ENCODE assay signal across 20 mouse cellular contexts in genomic region chr13:41952453-41952852, GRCm38 (mm10).
DNase-seq lines count a peak whose midpoint lies in the region; ATAC-seq and TF ChIP-seq lines count a peak whose summit lies in the region.
"Had no signal": no experiment of that assay in that cellular context is flagged by ENCODE, and none has a peak within 500 bp of the region (broad histone marks: within the 10 kb centered on the region; RNA-seq: fewer than 3 reads in every experiment).

No protein-coding gene starts in this region.

- 44% methylated on average over 3 of the region's 3 CpGs for WGBS in hindbrain, postnatal 0 days
- 83% methylated on average over 3 of the region's 3 CpGs for WGBS in hindbrain, embryonic 10.5 days
- 95% methylated on average over 3 of the region's 3 CpGs for WGBS in thymus, adult 2 months

- H3K4me2 ChIP-seq in hindbrain, postnatal 0 days (ENCODE audit: low read depth, low read length) = no peak overlapping the region
- H3K4me2 ChIP-seq: hindbrain, embryonic 12.5 days; limb, embryonic 15.5 days; stomach, embryonic 15.5 days had no signal

- H3K9me3 ChIP-seq in hindbrain, postnatal 0 days (ENCODE audit: low read length) = no peaks in the 10 kb centered on the region
- H3K9me3 ChIP-seq in hindbrain, embryonic 10.5 days = no peaks in the 10 kb centered on the region
- H3K9me3 ChIP-seq: hindbrain, embryonic 12.5 days; limb, embryonic 15.5 days; stomach, embryonic 15.5 days had no signal

- no peaks in the 10 kb centered on the region for H3K36me3 ChIP-seq in hindbrain, postnatal 0 days (ENCODE audit: insufficient read depth, low read length)
- H3K36me3 ChIP-seq in hindbrain, embryonic 10.5 days = no peaks in the 10 kb centered on the region
- H3K36me3 ChIP-seq in thymus, adult 2 months (ENCODE audit: control insufficient read depth, insufficient read depth, low read length) = no peaks in the 10 kb centered on the region
- H3K36me3 ChIP-seq: hindbrain, embryonic 12.5 days; limb, embryonic 15.5 days; stomach, embryonic 15.5 days had no signal

- intact Hi-C loops in heart, postnatal 10 days (cut with DNase I) = no loop called here

- no peaks in the 10 kb centered on the region for H3K27me3 ChIP-seq in hindbrain, postnatal 0 days (ENCODE audit: insufficient read depth, low read length)
- H3K27me3 ChIP-seq in hindbrain, embryonic 10.5 days (ENCODE audit: insufficient read depth, poor library complexity, severe bottlenecking) = no peaks in the 10 kb centered on the region
- no peaks in the 10 kb centered on the region for H3K27me3 ChIP-seq in thymus, adult 2 months (ENCODE audit: control insufficient read depth, insufficient read depth, low read length)
- H3K27me3 ChIP-seq: CH12.LX; hindbrain, embryonic 12.5 days; limb, embryonic 15.5 days; stomach, embryonic 15.5 days had no signal

- TF ChIP-seq POLR2A in brain, embryonic 14.5 days (IDR thresholded peaks at IDR 0.05; ENCODE audit: borderline replicate concordance, extremely low read depth, insufficient read depth, insufficient read length, poor library complexity, severe bottlenecking) = no peak
- TF ChIP-seq POLR2A in thymus, adult 2 months (IDR thresholded peaks at IDR 0.05; ENCODE audit: control insufficient read depth, extremely low read depth, insufficient read depth, low read length, poor library complexity) = no peak

- no peaks in the 10 kb centered on the region for H3K4me1 ChIP-seq in hindbrain, postnatal 0 days (ENCODE audit: insufficient read depth, low read length)
- no peaks in the 10 kb centered on the region for H3K4me1 ChIP-seq in hindbrain, embryonic 10.5 days (replicated peaks)
- H3K4me1 ChIP-seq in thymus, adult 2 months (replicated peaks; ENCODE audit: control insufficient read depth, insufficient read depth, low read length) = peaks cover 9% of the 10 kb centered on the region
- H3K4me1 ChIP-seq: hindbrain, embryonic 12.5 days; limb, embryonic 15.5 days; stomach, embryonic 15.5 days had no signal

- TF ChIP-seq CTCF in hindbrain, postnatal 0 days (IDR thresholded peaks at IDR 0.05; ENCODE audit: low read depth) = no peak
- TF ChIP-seq CTCF in brain, embryonic 14.5 days (IDR thresholded peaks at IDR 0.05; ENCODE audit: borderline replicate concordance, extremely low read depth, insufficient read depth, insufficient read length) = no peak
- TF ChIP-seq CTCF in thymus, adult 2 months (IDR thresholded peaks at IDR 0.05; ENCODE audit: borderline replicate concordance, control insufficient read depth, extremely low read depth, insufficient read depth, low read length, poor library complexity) = no peak

- DNase-seq in adrenal gland, adult 2 months = peak; percentile 6
- DNase-seq in adrenal gland, postnatal 36 days = no peak
- DNase-seq in hindbrain, postnatal 0 days (ENCODE audit: low spot score) = peak; percentile 31
- DNase-seq in hindbrain, embryonic 10.5 days (ENCODE audit: low spot score) = no peak
- peak; percentile 41 for DNase-seq in brain, embryonic 14.5 days (ENCODE audit: low read depth)
- DNase-seq in heart, postnatal 10 days = peak; percentile 35 to 42
- no peak for DNase-seq in thymus, adult 2 months
- DNase-seq in layer of hippocampus, postnatal 36 days = no peak
- DNase-seq: cerebellum, postnatal 14 days; liver, postnatal 0 days; right cerebral cortex, adult 18-20 months; spleen, adult 18-20 months had no signal

- no peak overlapping the region for H3K27ac ChIP-seq in hindbrain, postnatal 0 days
- H3K27ac ChIP-seq in hindbrain, embryonic 10.5 days = no peak overlapping the region
- H3K27ac ChIP-seq in thymus, adult 2 months (ENCODE audit: control insufficient read depth, insufficient read depth, low read length) = no peak overlapping the region
- H3K27ac ChIP-seq: heart, adult 2 months; hindbrain, embryonic 12.5 days; kidney, postnatal 0 days; limb, embryonic 15.5 days; stomach, embryonic 15.5 days had no signal

- H3K9ac ChIP-seq in hindbrain, postnatal 0 days (replicated peaks; ENCODE audit: low read length) = no peak overlapping the region
- H3K9ac ChIP-seq: hindbrain, embryonic 12.5 days; limb, embryonic 15.5 days; liver, postnatal 0 days; stomach, embryonic 15.5 days had no signal

- no peak for ATAC-seq in hindbrain, postnatal 0 days
- ATAC-seq: intestine, embryonic 16.5 days; liver, postnatal 0 days had no signal

- H3K4me3 ChIP-seq in hindbrain, postnatal 0 days (ENCODE audit: low read length) = no peak overlapping the region
- no peak overlapping the region for H3K4me3 ChIP-seq in hindbrain, embryonic 10.5 days
- H3K4me3 ChIP-seq in thymus, adult 2 months (ENCODE audit: control insufficient read depth, insufficient read depth, low read length) = no peak overlapping the region
- H3K4me3 ChIP-seq: heart, adult 2 months; hindbrain, embryonic 12.5 days; limb, embryonic 15.5 days; myocyte; stomach, embryonic 15.5 days had no signal

Comparison
In these comparisons a context has a peak if more than half of its experiments do, and no peak if none do; other contexts are left out.
1. DNase-seq: peak in adrenal gland, adult 2 months (single experiment), hindbrain, postnatal 0 days (single experiment), brain, embryonic 14.5 days (single experiment) and heart, postnatal 10 days (2 of 2); none in adrenal gland, postnatal 36 days (0 of 2), hindbrain, embryonic 10.5 days (single experiment), thymus, adult 2 months (single experiment) and layer of hippocampus, postnatal 36 days (0 of 2).